Mouse (Mus musculus): ENCODE results near the gene Ttc8. TPM values are rescaled to one million over a fixed set of nuclear protein-coding genes. Genes with fewer than 3 reads are reported as not detected.

Gene Ttc8
- polyA plus RNA-seq, 1 experiment from 2014 or later = 10.2 TPM

DNA sequence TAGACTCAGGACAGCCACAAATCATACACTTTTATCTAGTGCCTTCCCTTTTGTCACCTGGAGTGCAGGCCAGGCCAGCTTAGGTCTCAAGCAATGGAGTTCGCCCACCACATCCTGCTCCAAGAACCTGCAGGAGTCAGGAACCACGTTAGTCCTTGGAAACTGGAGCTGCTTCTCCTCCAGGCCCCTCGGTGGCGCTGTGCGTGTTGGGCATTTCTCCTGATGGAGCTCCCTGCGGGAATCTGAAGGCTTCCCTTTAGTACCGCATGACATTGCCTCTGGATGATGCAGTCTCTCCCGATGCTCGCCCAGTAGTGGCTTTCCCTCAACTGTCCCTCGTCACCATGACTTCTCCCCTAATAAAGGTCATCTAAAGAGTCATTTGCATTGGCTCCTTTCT, 53.1 kb downstream of the Ttc8 start:
- DNase-seq (ENCODE audit: low spot score) = no peak

DNA sequence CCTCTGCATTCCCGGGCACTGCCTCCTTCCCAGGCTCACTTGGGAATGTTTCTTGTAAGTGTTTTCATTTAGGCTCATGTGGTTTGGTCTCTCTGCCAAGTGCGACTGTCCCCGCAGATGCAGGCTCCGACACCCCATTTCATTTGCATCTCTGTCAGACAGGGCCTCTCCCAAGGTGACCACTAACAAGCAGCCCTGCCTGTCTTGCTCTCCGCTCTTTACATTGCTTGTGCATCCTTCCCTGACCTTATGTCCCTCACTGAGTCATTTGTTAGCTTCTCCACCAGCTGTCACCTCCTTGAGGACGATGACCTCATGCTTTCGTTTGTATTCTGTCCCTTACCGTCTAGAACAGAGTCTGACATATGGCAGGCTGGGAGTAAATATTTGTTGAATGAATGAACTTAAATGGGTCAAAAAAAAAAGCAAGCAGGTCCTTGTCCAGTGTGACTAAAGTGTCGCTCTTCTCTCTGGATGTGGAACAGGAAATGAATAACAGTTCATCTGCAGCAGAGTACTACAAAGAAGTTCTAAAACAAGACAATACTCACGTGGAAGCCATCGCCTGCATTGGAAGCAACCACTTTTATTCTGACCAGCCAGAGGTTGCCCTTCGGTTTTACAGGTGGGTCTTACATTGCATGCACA, 53.9 kb downstream of the Ttc8 start:
- no peak for DNase-seq (ENCODE audit: low spot score)

DNA sequence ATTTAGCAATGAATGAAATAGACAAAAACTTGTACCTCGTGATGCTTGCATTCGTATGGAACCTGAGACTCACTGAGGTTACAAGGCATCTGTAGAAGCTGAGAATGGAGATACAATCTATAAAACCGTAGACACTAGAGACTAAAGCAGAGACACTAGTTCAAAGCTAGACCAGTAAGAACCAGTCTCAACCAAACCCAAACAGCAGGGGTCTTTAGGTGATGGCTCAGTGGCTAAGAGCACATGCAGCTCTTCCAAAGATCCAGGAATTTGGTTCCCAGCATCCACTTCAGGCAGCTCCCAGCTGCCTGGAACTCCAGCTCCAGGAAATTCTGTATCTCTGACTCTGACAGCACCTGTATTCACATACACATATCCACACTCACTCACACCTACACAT, 60.7 kb downstream of the Ttc8 start:
- no peak for DNase-seq (ENCODE audit: low spot score)

DNA sequence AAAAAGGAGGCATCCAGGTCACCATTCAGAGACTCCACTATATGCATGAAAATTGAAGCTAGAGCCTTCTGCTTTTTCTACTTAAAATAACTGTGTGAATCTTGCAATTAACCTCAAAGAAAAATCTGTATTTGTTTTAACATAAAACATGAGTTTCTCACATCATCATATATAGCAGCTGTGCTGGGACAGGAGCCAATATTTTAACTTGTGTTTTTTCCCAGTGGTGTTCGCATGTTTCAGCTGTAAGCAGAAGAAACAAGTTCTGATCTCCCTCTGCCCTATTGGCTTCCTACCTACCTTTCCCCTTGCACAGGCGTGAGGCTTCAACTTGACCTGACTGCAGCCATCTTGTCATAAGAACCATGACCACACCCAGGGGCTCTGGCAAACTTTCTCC, 64.4 kb downstream of the Ttc8 start:
- DNase-seq (ENCODE audit: low spot score) = no peak

DNA sequence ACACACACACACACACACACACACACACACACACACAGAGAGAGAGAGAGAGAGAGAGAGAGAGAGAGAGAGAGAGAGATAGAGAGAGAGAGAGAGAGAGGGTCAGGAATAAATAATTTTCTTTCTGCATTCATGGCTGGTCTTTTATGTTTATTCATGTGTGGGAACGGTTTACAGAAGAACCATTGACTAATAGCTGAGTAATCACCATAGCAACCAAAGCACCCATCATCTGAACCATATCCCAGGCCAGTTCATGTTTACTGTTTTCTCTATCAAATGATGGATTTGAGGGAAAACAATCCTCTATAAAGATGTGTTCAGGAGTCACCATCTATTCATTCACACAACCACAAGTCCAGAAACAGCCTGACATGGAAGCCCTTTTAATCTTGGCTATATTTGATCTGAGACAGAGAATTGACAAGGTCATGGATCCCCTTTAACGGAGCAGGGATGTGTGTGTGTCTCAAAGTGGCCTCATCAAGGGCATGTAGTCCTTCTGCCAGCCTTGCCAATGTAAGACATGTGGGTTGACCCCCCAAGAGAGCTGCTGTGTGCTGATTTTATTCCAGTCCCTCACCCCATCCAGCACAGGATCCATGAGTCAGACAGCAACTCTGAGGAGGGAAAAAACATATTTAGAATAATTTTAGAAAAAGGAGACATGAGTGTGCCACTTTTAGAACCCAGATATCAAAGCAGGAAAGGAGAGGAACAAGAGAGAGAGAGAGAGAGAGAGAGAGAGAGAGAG, 70.9 kb downstream of the Ttc8 start:
- no peak for DNase-seq (ENCODE audit: low spot score)

DNA sequence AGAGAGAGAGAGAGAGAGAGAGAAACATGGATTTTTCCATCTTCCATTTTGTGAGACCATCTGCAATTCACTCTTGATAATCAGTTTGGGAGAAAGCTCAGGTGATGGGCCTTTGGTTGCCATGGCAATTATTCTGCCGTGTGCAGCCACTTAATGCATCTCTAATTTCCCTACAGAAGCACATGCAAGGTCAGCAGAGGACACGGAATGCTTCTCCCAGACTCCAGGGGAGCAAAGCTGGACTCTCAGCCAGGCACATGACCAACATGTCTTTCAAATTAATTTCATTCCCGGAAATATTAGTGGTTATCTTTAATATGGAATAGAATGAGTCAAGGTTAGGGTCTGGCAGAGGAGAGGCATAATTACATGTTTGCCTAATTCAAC, 71.4 kb downstream of the Ttc8 start:
- DNase-seq (ENCODE audit: low spot score) = no peak

DNA sequence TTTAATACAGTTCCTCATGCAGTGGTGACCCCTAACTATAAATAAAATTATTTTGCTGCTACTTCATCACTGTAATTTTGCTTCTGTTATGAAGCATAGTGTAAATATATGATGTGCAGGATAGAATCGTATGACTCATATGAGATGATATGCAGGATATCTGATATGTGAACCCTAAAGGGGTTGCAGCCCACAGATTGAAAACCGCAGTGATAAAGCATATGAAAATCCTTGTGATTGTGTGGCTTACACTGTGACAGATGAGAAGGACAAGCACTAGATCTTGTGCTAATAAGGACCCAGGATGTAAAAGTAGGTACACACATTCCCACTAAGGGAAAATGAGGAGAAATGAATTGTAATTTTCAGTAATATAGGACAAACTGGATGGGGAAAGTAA, 73.4 kb downstream of the Ttc8 start:
- no peak for DNase-seq (ENCODE audit: low spot score)

DNA sequence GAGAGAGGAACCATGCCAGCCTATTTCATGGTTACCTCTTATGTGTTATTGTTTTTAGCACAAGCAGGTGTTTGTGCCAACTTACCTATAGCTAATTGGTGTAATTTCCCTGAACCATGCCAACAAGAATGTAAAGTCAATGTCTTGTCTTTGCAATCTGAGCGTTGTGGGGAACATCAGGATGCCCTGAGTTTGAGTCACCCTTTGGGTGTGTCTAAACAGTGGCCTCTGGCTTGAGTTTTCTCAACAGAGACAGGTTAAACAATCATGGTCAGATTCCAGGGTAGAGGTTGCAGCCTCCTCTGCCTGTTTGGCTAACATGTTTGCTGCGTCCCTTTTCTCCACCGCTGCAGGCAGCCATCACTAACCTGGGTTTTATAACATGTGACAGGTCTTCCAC, 74.0 kb downstream of the Ttc8 start:
- DNase-seq (ENCODE audit: low spot score) = no peak

DNA sequence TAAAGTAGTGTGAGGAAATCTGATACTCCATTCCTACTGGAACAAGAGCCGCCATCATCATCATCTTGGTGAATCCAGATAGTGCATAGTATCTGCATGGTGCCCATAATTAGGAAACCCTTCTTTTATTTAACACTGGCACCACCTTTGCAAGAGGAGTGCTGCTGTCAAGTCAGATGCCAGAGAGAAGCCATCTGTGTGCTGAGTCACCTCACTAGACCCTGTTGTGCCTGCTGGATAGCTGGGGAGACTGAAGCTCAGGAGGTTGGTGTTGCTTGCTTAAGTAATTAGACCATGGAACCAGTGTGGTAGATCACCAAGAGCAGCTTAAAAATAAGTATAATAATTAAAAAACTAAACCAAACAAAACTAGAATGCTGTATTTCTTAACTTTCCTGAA, 75.5 kb downstream of the Ttc8 start:
- peak; percentile 9 for DNase-seq (ENCODE audit: low spot score)

DNA sequence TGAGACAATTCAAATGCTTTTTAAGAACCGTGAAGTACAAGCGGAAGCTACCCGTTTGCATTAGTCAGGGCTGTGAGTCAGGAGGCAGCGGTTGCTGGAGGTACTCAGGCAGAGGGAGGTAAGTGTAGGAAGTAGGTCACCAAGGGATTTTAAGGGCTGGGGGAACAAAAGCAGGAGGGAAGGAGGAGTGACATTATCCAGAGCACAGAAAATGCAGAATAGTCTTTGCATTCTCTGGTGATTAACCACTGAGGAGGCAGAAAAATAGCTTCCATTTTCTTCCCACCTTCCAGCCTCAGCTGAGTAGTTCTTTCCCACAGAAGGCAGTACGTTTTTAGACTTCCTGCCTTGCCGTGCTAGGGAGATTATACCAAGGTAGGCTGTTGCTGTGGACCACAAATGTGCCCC, 76.2 kb downstream of the Ttc8 start:
- DNase-seq (ENCODE audit: low spot score) = peak; percentile 54

DNA sequence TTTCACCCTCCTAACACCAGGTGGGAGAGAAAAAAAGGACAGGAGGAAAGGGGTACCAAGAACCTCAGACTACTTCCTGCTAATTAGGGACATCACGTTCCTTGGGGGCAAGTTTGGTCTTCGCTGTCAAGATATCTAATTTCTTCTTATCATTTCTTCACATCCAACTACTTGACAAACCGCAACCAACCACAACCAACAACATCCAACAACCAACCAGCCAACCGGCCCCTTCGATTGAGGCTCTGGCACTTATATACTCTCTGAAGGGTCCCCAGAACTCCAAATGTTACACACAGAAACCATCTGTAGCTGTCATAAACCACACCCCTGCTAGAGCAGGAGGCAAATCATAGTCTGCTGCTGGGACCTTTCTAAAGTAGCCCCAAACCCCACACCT, 76.7 kb downstream of the Ttc8 start:
- peak; percentile 44 for DNase-seq (ENCODE audit: low spot score)

DNA sequence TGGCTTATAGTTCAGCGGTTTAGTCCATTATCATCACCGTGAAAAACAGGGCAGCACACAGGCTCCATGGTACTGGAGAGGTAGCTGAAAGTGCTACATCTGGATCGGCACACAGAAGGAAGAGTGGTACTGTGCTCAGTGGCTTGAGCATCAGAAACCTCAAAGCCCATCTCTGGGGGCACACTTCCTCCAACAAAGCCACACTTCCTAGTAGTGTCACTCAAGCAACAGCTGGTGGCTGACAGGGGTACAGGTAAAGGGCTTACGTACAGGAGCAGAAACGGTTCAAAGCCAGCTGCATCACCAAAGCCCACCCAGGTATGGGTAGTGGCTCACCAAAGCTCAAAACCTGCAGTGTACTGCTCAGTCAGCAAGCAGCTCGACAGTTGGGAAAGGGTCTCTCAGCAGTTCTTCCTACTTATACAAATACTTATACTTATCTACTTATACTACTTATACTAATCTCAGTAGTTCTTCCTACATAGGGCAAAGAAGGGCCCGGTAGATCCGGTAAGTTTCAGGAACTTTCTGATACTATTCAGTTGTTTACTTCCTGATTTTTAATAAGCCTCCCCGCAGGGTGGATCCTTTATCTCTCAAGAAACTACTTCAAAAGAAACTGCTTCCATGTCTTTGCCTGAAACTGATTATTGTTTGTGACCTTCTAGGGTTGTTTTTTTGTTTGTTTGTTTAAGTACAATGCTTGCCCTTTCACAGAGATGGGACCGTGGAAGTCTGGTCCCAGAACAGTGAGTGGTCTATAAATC, 78.5 kb downstream of the Ttc8 start:
- DNase-seq (ENCODE audit: low spot score) = peak; percentile 65

DNA sequence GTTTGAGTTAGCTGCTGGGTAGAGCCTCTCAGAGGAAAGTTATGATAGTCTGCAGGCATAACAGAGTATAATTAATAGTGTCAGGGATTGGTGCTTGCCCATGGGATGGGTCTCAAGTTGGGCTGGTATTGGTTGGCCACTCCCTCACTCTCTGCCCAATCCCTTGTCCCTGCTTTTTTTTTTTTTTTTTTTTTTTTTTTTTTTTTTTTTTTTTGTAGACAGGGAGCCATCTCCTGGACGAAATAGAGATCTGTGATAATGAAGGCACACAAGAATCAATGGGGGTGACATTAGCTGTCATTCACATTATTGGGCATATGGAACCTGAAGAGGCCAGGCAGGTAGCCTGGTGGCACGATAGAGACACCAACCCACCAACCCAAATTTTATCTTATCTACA, 79.9 kb downstream of the Ttc8 start:
- no peak for DNase-seq (ENCODE audit: low spot score)

DNA sequence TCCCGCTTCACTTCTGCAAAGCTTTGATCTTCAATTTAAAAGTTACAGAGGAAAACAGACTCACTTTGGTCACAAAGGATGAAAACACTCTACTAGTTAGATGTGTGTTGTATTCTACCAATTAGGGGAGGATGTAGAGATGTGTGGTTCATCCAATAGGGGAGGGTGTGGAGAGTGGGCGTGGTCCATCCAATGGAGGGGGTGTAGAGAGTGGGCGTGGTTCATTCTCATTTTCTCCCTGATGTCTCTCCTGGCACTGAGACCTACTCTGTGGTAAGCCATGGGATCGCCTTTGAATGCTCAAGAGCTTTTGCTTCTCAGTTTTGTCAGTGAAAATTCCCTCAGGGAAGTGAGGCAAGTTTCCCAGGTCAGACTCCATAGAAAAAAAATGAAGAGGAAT, 82.7 kb downstream of the Ttc8 start:
- no peak for DNase-seq (ENCODE audit: low spot score)

DNA sequence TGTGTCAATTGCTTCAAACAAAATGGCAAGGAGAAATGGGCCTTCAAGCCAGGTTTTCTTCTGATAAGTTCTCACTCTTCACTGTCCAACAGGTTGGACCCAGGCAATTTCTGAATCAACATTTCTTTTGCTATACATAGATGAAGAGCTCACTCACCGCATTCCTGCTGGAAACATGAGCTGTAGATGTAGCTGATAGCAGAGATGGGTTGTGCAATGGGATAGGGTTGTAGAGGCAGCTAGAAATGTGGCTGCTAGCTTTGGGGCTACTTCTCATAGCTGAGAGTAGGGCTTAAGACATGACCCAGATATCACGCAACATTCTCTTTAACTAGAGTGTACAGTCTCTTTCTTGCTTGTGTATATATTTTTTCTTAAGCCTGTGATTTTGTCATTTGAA, 84.4 kb downstream of the Ttc8 start:
- DNase-seq (ENCODE audit: low spot score) = no peak

DNA sequence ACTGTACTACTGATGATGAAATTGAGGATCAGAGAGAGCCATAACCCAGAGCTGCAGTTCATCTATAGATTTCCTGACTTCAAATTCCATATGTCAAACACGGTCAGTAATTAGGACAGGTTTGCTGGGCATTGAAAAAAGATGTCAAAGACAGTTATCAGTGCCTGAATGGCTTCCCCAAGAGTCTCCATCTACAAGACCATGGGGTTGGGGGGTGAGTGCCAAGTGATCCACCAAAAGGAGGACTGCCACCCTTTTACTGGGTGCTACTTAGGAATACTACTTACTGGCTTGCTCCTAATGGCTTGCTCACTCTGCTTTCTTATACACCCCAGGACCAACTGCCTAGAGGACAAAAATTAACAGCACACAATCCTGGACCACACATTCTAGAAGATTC, 88.4 kb downstream of the Ttc8 start:
- no peak for DNase-seq (ENCODE audit: low spot score)

DNA sequence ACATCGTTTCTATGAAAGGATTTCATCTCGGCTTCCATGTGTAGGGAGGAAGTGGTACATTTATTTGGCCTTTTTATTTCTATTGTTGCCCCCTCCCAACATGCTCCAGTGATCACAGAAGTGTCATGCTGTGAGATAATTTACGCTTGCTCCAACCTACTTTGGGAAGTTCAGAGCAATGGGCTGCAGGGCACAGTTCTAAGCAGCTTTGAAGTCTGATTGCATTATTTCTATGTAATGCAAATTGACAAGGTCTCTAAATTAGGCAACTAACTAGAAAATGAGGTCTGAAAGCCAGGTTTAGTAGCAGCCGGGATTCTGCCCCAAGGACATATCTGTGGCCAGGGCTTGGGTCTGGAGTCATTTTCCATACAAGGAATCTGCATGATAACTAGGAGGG, 89.1 kb downstream of the Ttc8 start:
- no peak for DNase-seq (ENCODE audit: low spot score)

DNA sequence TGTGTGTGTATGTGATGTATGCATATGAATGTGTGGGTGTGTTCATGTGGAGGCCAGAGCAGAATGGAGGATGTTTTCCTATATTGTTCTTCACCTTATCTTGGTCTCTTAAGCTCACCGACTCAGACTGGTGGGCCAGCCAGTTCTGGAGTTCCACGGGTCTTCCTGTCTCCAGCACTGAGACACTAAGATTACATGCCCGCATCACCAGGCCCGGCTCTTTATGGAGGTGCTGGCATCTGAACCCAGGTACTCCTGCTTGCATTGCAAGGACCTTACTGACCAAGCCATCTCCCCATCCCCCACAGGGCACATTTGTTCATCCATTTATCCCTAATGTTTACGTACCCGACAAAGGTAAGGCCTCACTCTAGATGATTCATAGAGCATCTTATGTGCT, 89.7 kb downstream of the Ttc8 start:
- DNase-seq (ENCODE audit: low spot score) = no peak

DNA sequence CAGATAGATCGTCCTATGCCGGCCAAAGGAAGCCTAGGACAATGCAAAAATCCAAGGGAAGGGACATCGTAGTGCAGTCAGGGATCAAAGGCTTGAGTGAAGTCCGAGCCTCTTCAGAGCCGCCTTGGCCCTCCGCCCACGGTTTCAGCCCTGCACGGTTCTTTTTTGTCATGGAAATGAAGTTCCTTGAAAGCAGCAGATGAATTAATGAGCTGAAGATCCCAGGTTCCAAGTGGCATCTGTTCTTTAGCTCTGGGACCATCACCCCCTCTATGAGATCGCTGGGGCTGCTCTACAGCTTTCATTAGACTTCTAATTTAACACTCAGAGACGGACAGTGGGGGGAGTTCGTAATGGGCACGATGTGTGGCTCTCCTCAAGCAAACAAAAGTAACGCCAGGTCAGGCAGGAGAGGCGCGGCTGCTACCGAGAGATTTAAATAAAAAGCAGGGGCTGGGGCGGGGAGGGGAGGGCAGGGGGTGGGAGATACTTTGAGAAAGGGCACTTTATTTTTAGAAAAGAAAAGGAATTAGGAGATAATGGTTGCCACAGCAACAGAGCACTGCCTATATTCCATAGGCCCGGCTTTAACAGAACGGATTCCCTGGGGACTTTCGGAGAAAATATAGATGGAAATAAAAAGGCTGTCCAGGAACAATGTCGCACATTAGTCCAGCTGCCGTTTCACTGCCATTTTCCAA, 90.9 kb downstream of the Ttc8 start:
- no peak for DNase-seq (ENCODE audit: low spot score)

DNA sequence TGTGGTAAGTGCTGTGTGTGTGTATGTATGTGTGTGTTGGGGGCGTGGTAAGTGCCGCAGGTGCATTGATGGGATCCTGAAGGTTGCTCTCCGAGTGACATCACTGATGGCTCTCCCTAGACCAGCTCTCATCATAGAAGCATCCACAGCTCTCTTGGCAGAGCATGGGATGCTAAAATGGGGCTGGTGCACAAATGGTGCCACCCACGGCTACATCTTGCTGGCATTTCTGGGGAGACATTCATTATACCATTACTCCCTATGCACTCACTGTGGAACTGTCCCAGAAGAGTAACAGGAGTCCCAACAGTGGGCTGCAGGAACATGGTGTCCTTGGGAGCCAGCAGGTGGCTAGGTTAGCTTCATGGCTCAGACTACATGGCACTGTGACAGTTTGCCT, 95.5 kb downstream of the Ttc8 start:
- DNase-seq (ENCODE audit: low spot score) = no peak

DNA sequence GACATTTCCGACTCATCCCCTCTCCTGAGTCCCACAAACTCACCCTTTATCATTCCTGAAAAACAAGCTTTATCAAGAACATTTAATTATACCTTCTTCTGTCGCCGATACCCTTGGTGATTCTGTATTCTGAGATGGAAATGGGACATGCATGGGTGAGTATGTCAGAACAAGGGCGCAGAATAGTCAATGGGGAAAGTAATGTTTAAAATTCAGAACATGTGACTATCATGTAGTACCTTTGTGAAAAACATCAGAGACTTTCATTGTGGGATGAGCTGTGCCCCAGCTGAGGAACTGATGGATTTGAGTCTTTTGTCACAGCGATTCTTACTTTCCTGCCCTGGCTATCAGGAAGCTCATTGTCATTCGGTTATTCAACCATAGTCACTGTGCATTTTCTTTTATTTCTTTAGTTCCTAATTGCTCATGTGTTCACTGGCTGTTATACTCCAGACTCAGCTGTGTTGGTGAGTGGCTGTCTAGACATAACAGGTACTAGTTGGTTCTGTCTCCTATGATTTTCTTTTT, 104.1 kb downstream of the Ttc8 start:
- DNase-seq (ENCODE audit: low spot score) = no peak

DNA sequence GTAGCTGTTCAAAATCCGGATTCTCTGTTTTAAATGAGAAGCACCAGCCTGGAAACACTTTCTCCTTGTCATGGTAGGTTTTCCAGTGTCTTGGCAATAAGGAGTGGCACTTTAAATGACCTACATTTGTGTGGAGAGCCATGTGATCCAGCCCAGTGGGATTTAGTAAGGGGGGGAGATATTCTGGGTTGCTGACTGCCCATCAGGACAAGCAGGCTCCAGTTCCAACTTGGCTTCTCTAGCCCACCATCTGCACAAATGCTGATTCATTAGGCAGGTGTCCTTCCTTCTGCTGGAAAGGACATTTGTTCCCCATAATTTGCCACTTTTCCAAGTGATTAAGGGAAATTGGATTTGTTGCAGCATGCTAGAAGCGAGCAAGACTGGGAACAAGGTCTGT, 105.9 kb downstream of the Ttc8 start:
- no peak for DNase-seq (ENCODE audit: low spot score)
